Mouse (Mus musculus) hindlimb bud, embryonic 11.5 days (tissue): ENCODE measurements around the gene Emx1.
"Not testable (repeated sequence)": the region's sequence is repeated elsewhere in the genome, so short reads cannot be mapped to it uniquely, and the experiment has no call there.

Source experiments
- DNase-seq: peaks from one replicate; pipeline ENCODE4 v3.0.0-alpha.2; 2012; ENCODE audit warnings: low read depth, low spot score; ENCODE audit errors: extremely low spot score

Emx1 gene

GRCm38 (mm10) chr6:85187340-85188211 lies at the start of gene Emx1:
Gene Emx1, plus strand, starts transcription at chr6:85187438.
- no peak for DNase-seq

GRCm38 (mm10) chr6:85139534-85139933 lies 47.7 kb upstream of the Emx1 start:
- DNase-seq: no peak

DNA sequence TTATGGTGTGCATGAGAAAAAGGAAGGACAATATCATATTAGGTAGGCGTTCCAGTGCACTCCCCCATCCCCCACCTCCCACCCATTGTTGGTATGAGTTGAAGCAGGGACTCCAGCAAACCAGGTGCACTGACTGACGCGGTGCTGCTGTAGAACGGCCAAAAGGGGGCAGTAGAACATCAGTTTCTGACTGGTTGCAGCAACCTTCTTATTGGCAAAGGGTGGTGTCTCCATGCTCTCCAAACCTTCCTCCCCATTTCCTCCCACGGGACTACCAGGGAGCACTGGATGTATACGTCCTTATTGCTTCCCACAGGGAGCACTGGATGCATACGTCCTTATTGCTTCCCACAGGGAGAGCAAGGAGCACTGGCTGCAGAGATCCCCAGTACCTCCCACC lies 46.2 kb upstream of the Emx1 start:
- DNase-seq: not testable (repeated sequence)

- DNase-seq: no peak
These were observed 42.8 kb upstream of the Emx1 start for GRCm38 (mm10) chr6:85144466-85144865.

- no peak for DNase-seq
These were observed 39.6 kb upstream of the Emx1 start for GRCm38 (mm10) chr6:85147636-85148035.

GRCm38 (mm10) chr6:85150386-85150785 lies 36.9 kb upstream of the Emx1 start:
- no peak for DNase-seq

DNA sequence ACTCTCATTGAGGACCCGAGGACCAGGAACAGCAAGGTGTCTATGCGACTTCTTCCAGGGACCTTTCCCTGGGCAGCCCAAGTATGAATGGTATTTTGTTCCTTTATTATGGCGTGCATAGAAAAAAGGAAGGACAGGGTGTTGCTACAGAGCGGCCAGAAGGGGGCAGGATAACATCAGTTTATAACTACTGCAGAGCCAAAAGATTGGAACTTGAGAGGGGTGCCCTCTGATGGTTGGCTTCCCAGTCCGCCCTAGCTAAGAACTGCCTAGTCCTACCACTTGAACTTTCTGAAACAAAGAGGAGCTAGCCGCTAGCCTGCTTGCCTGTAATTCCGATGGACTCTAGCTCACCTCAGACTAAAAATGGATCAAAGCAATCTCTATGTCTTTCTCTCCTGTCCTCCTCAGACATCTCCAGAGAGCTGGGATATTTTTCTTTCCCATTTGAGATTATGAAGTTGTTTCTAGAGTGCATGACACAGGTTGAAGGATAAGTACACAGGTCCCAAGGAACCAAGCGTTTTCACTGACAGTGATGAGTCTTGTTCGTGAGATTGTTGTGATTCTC lies 33.2 kb upstream of the Emx1 start:
- peak; percentile 73 for DNase-seq

DNA sequence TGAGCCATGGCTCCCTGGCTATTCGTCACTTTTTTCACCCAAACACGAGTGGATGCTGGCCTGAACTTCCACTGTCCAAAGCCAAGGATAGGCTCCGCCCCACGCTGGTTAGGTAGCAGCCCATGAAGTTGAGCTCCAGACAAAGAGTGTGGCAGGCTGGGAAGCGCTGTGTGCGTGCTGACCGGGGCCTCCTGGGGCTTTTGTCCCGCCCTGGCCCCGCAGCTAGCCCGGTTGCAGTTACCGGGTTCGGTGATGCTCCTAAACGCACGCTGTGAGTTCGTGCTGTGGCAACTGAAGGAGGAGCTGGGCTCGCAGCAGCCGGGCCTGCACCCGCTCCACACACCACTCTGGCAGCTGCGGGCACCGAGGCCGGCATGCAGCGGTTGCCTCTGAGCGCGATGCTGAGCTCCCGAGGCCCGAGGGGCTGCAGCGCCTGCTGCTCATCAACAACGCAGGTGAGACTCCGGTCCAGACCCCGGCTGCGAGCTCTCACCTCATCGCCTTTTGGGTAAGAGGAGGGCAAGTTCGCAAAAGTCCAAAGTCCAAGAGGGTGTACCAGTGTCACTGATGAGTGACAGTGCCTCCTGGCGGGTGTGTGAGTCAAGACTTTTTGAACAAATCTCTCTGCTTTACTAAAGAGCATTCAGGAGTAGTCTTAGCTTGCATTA lies 32.2 kb upstream of the Emx1 start:
- peak; percentile 22 for DNase-seq

- DNase-seq: not testable (repeated sequence)
These were observed 30.7 kb upstream of the Emx1 start for GRCm38 (mm10) chr6:85156551-85156950.

DNA sequence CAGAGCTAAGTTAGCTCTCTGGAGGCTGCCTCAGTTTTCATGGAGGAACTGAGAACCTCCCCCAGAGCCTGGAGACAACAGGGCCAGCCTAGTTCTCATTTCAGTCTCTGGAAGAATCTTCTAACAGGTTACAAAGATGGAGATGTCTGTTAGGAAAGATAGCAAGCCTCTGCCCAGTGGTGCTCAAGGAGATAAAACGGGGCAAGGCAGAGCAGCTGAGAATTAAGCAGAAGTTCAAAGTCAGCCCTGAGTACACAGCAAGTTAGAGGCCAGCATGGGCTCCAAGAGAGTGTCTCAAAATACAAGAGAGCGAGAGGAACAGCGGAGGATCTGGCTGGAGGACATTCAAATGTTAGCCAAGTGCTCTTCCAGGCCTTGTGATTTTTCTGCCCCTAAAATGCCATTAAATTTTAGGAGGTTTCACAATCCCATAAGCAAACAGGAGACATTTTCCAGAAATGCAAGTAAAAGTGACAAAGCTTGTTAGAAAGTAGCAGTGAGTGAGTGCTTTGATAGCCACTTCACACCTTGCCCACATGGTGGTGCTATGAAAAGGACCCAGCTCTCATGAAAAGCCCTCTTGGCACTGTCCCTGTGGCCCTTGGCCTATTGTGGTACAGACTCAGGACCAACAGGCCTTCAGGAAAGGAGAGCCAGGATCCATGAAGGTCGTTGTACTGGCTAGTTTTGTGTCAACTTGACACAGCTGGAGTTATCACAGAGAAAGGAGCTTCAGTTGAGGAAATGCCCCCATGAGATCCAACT lies 29.0 kb upstream of the Emx1 start:
- DNase-seq: not testable (repeated sequence)

DNA sequence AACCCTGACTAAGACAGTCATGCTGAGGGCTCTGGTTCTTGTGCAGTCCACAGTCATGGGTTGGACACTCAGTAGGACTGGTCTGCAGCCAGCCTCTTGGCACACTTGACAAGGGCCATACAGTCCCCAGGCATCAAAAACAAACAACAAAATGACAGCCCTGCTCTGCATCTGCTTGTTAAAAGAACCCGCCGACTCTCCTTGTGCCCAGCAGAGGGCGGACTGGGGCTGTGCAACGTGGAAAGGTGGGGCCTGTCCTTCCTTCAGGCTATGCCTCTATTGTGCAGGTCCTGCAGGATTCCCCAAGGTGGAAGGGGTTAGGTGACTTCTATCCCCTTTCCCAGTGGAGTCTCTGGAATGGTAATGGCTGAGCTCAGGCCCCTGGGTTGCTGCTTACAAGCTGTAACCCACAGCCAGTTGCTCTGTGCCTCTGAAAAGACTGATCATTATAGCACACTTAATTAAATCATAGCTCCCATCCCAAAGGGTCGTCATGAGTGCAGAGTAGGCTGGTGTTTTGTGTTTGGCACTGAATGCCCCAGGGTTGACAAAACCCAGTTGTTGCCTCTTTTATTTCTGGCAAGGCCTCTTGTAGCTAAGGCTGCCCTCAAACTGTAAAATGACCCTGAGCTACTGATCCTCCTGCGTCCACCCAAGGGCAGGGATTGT lies 28.0 kb upstream of the Emx1 start:
- not testable (repeated sequence) for DNase-seq

DNA sequence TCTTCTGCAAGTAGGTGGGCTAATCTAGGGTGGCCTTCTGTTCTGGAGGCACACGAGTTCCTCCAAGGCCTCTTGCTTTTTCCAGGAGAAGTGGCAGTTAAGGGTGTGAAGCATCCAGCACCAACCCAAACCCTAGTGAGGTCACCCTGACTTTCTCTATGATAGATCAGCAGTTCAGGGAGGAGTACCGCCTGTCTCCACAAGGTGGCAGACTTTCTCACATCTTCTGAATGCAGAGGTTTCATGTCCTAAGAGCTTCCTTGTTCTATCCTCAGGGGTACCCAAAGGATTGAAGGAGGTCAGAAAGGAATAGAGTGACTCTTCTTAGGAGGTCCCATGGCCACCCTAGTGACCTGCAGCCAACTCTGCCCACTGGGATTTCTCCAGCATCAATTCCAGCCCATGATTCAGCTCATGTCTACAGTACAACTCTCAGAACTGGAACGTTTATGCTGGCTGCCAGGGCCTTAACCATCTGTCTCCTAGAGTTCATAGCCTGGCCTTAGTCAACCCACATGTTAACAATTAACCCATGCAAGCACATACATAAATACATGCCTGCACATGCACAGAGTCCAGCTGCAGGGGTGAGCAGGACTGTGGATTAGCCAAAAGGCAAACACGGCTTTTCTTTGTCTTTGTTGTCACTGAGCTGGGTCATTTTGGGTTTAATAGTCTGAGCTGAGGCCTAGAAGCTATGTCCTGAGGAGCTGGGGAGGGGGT lies 26.9 kb upstream of the Emx1 start:
- DNase-seq: peak; percentile 76

- no peak for DNase-seq
These were observed 21.8 kb upstream of the Emx1 start for GRCm38 (mm10) chr6:85165440-85165921.

- DNase-seq: no peak
These were observed 7.7 kb upstream of the Emx1 start for GRCm38 (mm10) chr6:85179569-85179968.

GRCm38 (mm10) chr6:85180036-85180435 lies 7.2 kb upstream of the Emx1 start:
- DNase-seq: no peak

DNA sequence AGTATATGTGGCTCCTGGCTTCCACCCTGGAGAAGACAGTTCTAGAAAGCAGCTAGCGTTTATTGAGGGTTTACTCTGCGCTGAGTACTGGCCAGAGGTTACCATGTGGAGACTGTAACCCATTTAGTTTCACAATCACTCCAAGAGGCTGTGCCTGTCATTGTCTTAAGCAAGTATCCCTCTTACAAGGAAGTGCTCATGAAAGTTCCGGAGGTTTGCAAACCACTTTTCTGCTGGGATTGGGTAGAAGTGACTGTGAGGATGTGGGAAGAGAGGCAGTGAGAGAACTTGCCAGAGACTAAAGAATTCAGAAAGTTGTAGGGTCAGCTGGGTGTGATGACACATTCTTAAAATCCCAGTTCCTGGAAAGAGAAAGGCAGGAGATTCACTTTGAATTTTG lies 3.3 kb upstream of the Emx1 start:
- DNase-seq: no peak

DNA sequence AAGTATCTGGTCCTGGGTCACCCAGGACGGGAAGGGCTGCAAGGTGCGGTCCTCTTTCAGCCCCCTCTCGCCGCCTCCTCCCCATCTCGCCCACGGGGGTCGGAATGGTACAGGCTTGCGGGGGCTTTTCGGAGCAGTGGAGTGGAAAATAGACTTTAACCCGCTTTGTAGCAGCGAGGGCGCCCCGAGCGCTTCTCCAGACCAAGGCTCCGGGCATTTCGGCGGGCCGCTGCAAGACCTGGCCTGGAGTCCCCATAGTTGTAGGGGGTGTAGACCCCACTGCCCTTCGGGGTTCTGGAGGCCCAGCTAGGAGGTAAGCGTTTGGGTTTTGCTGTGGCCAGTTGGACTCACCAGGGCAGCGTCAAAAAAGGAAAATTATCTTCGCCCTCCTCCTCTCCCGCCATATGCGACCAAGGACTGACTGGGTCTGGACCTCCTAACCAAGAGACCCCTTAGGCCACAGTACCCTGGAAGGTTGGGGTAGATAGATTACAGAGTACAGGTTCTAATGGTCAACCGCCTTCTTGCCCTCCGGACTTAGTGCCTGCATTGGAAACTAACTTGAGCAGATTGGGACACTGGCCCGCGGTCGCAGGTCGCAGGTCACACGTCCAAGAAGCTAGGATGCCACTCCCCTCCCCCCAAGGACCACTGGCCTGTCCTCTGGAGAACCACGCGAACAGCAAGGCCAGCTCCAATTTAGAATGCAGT lies 1.1 kb upstream of the Emx1 start:
- DNase-seq: no peak

GRCm38 (mm10) chr6:85186744-85187059 lies 536 bp upstream of the Emx1 start:
- no peak for DNase-seq
